Mouse (Mus musculus): ENCODE measurements around the gene Lmbr1l.
"Not testable (repeated sequence)": the region's sequence is repeated elsewhere in the genome, so short reads cannot be mapped to it uniquely, and the experiment has no call there.

Lmbr1l gene

GRCm38 (mm10) chr15:98934217-98934839 lies 16.3 kb upstream of the Lmbr1l start, which contains the start of gene Tuba1b:
Tuba1b (minus strand) TSS chr15:98934565.
- DNase-seq (ENCODE audit: low spot score) = peak; percentile 91

GRCm38 (mm10) chr15:98933833-98934216 lies 15.8 kb upstream of the Lmbr1l start:
- DNase-seq (ENCODE audit: low spot score) = peak; percentile 91

- DNase-seq (ENCODE audit: low spot score) = not testable (repeated sequence)
These were observed 15.1 kb upstream of the Lmbr1l start for GRCm38 (mm10) chr15:98933004-98933671.

GRCm38 (mm10) chr15:98930998-98931397 lies 13.0 kb upstream of the Lmbr1l start:
- DNase-seq (ENCODE audit: low spot score) = no peak

- DNase-seq (ENCODE audit: low spot score) = no peak
These were observed 12.1 kb upstream of the Lmbr1l start for GRCm38 (mm10) chr15:98930017-98930734.

- DNase-seq (ENCODE audit: low spot score) = peak; percentile 56
These were observed 10.7 kb upstream of the Lmbr1l start for GRCm38 (mm10) chr15:98928598-98929240.

- DNase-seq (ENCODE audit: low spot score) = no peak
These were observed 9.5 kb upstream of the Lmbr1l start for GRCm38 (mm10) chr15:98927566-98927965.

GRCm38 (mm10) chr15:98924682-98925081 lies 6.7 kb upstream of the Lmbr1l start:
- no peak for DNase-seq (ENCODE audit: low spot score)

- no peak for DNase-seq (ENCODE audit: low spot score)
These were observed 5.1 kb upstream of the Lmbr1l start for GRCm38 (mm10) chr15:98923031-98923537.

GRCm38 (mm10) chr15:98922581-98922980 lies 4.5 kb upstream of the Lmbr1l start:
- no peak for DNase-seq (ENCODE audit: low spot score)

- DNase-seq (ENCODE audit: low spot score) = no peak
These were observed 3.5 kb upstream of the Lmbr1l start for GRCm38 (mm10) chr15:98921510-98921909.

GRCm38 (mm10) chr15:98918499-98918895 lies 466 bp upstream of the Lmbr1l start:
- not testable (repeated sequence) for DNase-seq (ENCODE audit: low spot score)

GRCm38 (mm10) chr15:98917091-98917490 lies 940 bp downstream of the Lmbr1l start:
- no peak for DNase-seq (ENCODE audit: low spot score)

GRCm38 (mm10) chr15:98916016-98916415 lies 2.0 kb downstream of the Lmbr1l start:
- DNase-seq (ENCODE audit: low spot score) = no peak

- no peak for DNase-seq (ENCODE audit: low spot score)
These were observed 3.1 kb downstream of the Lmbr1l start for GRCm38 (mm10) chr15:98914903-98915302.

GRCm38 (mm10) chr15:98904692-98905091 lies 13.3 kb downstream of the Lmbr1l start:
- DNase-seq (ENCODE audit: low spot score) = no peak

GRCm38 (mm10) chr15:98902600-98902999 lies 15.4 kb downstream of the Lmbr1l start:
- DNase-seq (ENCODE audit: low spot score) = no peak

GRCm38 (mm10) chr15:98901530-98901929 lies 16.5 kb downstream of the Lmbr1l start:
- no peak for DNase-seq (ENCODE audit: low spot score)

- DNase-seq (ENCODE audit: low spot score) = peak; percentile 40
These were observed 19.9 kb downstream of the Lmbr1l start, which contains the start of gene Dhh for GRCm38 (mm10) chr15:98897928-98898800. Dhh (minus strand) TSS chr15:98898540.

GRCm38 (mm10) chr15:98897495-98897894 lies 20.5 kb downstream of the Lmbr1l start:
- peak; percentile 30 for DNase-seq (ENCODE audit: low spot score)

All from ovary, adult 18-20 months (tissue).